Mouse (Mus musculus) heart, postnatal 0 days (tissue): ENCODE measurements around the gene Jmjd6.

Source experiments
- CTCF ChIP-seq: IDR thresholded peaks from 2 replicates; pipeline ENCODE4 v1.5.1; 2016; ENCODE audit warnings: antibody characterized with exemption, control low read depth, low read depth
- EP300 ChIP-seq: IDR thresholded peaks from 2 replicates; pipeline ENCODE4 v1.6.1; 2016; ENCODE audit warnings: antibody characterized with exemption, low read depth

GRCm38 (mm10) chr11:116821057-116821940 is 21.9 kb downstream of the Jmjd6 start:
- TF ChIP-seq EP300: peak; percentile 41; the same call in 1 of the 2 replicates
- no peak for TF ChIP-seq CTCF
